Mouse (Mus musculus) heart, adult 2 months (tissue): ENCODE measurements at regions not wholly inside any gene's neighbourhood (a gene's known extent, or its start where the extent isn't known, plus 50 kb on each side); places are given as distances from the start of the nearest gene placed in this dataset.

Experiments
- DNase-seq, 2 experiments: peaks; one replicate each; pipeline ENCODE4 v3.0.0; 2021
- H3K27ac ChIP-seq: fragments of 200-600 bp; 2 replicates; pipeline ENCODE4 v1.8.1; 2022
- H3K27me3 ChIP-seq: fragments of 200-500 bp; 2 replicates; pipeline ENCODE4 v1.6.1; 2012; ENCODE audit warnings: mild to moderate bottlenecking, low read length, inconsistent platforms, mixed read lengths; ENCODE audit not compliant: control insufficient read depth, insufficient read depth
- H3K36me3 ChIP-seq: fragments of 200-500 bp; 2 replicates; pipeline ENCODE4 v1.6.1; 2012; ENCODE audit warnings: low read length, inconsistent platforms; ENCODE audit not compliant: control insufficient read depth, insufficient read depth
- H3K4me1 ChIP-seq: fragments of 200-500 bp; 2 replicates; pipeline ENCODE4 v1.6.1; 2011; ENCODE audit warnings: low read length; ENCODE audit not compliant: control insufficient read depth, insufficient read depth
- H3K4me3 ChIP-seq: fragments of 200-600 bp; 2 replicates; pipeline ENCODE4 v1.8.1; 2022
- H3K79me2 ChIP-seq: fragments of 200-500 bp; replicated peaks from 2 replicates; pipeline ENCODE4 v1.6.1; 2012; ENCODE audit warnings: mild to moderate bottlenecking, inconsistent platforms, low read length, moderate library complexity, mixed read lengths; ENCODE audit not compliant: control insufficient read depth, insufficient read depth
- H3K9ac ChIP-seq: fragments of 200-500 bp; 2 replicates; pipeline ENCODE4 v1.6.1; 2012; ENCODE audit warnings: low read depth, mild to moderate bottlenecking, control low read depth, inconsistent platforms, low read length, mixed read lengths
- CTCF ChIP-seq: fragments of 200-600 bp; IDR thresholded peaks from 2 replicates; pipeline ENCODE4 v1.8.1; 2022; ENCODE audit warnings: antibody characterized with exemption, mild to moderate bottlenecking, moderate library complexity
- EP300 ChIP-seq: fragments of 200-500 bp; IDR thresholded peaks from 2 replicates; pipeline ENCODE4 v1.6.1; 2011; ENCODE audit warnings: low read depth, low read length, control low read depth; ENCODE audit not compliant: insufficient read depth
- POLR2A ChIP-seq: fragments of 200-500 bp; IDR thresholded peaks from 2 replicates; pipeline ENCODE4 v1.6.1; 2011; ENCODE audit warnings: mild to moderate bottlenecking, low read depth, low read length, control low read depth; ENCODE audit not compliant: insufficient read depth
- WGBS: fragments of 180-500 bp; shearing (Covaris S2); methylation state at CpG from one replicate; pipeline ENCODE4 v1.1.7; 2018; 5-methylcytosine and 5-hydroxymethylcytosine counted together
- intact Hi-C: fragments of 180-260 bp; cut with DNase I; formaldehyde crosslinking; loops from one replicate; pipeline ENCODE4 v1.15.1; 2025

GRCm38 (mm10) chr11:89914577-89914976 is 88.1 kb downstream of the Pctp start:
- Histone ChIP-seq H3K4me1 (no peaks in the 10 kb centered on the region), H3K36me3 (no peaks in the 10 kb centered on the region), H3K27me3 (no peaks in the 10 kb centered on the region), H3K9ac (no peak overlapping the region), H3K4me3 (no peak overlapping the region), H3K27ac (no peak overlapping the region), H3K79me2 (no peaks in the 10 kb centered on the region)
- 11% methylated on average over 2 of the region's 2 CpGs for WGBS
- DNase-seq = no peak
- intact Hi-C loops = no loop called here
- TF ChIP-seq CTCF (no peak), EP300 (no peak), POLR2A (no peak)

DNA sequence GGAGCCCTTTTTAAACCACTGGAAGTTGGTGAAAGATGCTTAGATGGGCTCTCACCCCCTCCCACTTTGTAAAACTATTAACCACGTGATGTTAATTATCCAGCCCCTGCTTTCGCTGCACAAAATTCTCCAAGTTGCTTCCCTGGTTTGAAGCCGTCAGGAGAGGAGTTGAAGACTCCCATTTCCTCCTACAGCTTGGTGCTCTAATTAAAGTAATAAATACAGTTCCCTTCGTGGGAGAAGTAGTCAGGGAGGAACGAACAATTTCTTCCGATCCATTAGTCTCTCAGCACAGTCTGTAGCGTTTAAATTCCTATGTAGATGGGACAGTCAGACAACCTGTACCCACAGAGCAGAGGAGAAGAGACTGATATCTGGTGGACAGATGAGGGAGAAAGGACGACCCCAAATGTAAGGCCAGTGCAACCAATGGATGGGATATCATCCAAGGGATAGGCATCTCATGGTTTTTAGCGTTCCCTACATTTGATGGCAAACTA is 101.4 kb downstream of the Pctp start:
- intact Hi-C loops = no loop called here
- Histone ChIP-seq H3K27me3 (no peaks in the 10 kb centered on the region), H3K4me3 (no peak overlapping the region), H3K27ac (no peak overlapping the region), H3K36me3 (no peaks in the 10 kb centered on the region), H3K4me1 (no peaks in the 10 kb centered on the region), H3K79me2 (no peaks in the 10 kb centered on the region), H3K9ac (no peak overlapping the region)
- no peak for DNase-seq
- 63% methylated on average over 9 of the region's 9 CpGs for WGBS
- TF ChIP-seq POLR2A = no peak
- TF ChIP-seq CTCF = no peak
- TF ChIP-seq EP300 = no peak

GRCm38 (mm10) chr11:89898516-89898915 is 104.2 kb downstream of the Pctp start:
- Histone ChIP-seq H3K36me3 (no peaks in the 10 kb centered on the region), H3K27me3 (no peaks in the 10 kb centered on the region), H3K9ac (no peak overlapping the region), H3K27ac (no peak overlapping the region), H3K79me2 (no peaks in the 10 kb centered on the region), H3K4me3 (no peak overlapping the region), H3K4me1 (no peaks in the 10 kb centered on the region)
- no peak for DNase-seq
- 71% methylated on average over 4 of the region's 4 CpGs for WGBS
- intact Hi-C loops = no loop called here
- no peak for TF ChIP-seq CTCF
- no peak for TF ChIP-seq POLR2A
- no peak for TF ChIP-seq EP300

DNA sequence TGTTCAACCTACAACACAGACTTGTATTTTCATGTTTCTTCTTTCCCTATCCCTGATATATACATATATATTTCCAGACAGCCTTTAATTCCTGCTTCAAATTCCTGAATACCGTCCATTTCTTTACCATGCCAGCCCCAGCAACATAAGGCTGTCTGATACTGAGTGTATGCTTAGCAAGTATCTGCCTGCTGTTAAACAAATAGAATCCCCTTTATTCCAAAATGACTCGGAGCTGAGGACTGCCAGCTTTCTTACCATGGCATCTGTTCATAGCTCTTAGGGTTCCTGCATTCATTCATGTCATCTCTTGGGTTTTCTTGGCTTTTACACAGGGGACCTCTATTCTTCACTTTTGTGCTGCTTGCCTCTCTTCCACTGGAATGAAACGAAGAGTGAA is 105.8 kb downstream of the Pctp start:
- no peaks in the 10 kb centered on the region for H3K27me3 ChIP-seq
- TF ChIP-seq POLR2A (no peak), EP300 (no peak), CTCF (no peak)
- H3K27ac ChIP-seq = no peak overlapping the region
- no peaks in the 10 kb centered on the region for H3K36me3 ChIP-seq
- intact Hi-C loops = no loop called here
- H3K4me1 ChIP-seq = no peaks in the 10 kb centered on the region
- 62% methylated on average over 3 of the region's 3 CpGs for WGBS
- no peak overlapping the region for H3K9ac ChIP-seq
- DNase-seq = no peak
- no peak overlapping the region for H3K4me3 ChIP-seq
- H3K79me2 ChIP-seq = no peaks in the 10 kb centered on the region

- Histone ChIP-seq H3K4me1 (no peaks in the 10 kb centered on the region), H3K27me3 (no peaks in the 10 kb centered on the region), H3K9ac (no peak overlapping the region), H3K36me3 (no peaks in the 10 kb centered on the region), H3K27ac (no peak overlapping the region), H3K4me3 (no peak overlapping the region), H3K79me2 (no peaks in the 10 kb centered on the region)
- TF ChIP-seq CTCF (no peak), EP300 (no peak), POLR2A (no peak)
- 39% methylated on average over 2 of the region's 2 CpGs for WGBS
- no peak for DNase-seq
- intact Hi-C loops = no loop called here
Observed at GRCm38 (mm10) chr11:89871587-89871986, 94.1 kb upstream of the Ankfn1 start.

GRCm38 (mm10) chr11:89867575-89867974 is 90.1 kb upstream of the Ankfn1 start:
- no peaks in the 10 kb centered on the region for H3K4me1 ChIP-seq
- no peaks in the 10 kb centered on the region for H3K36me3 ChIP-seq
- no peak overlapping the region for H3K4me3 ChIP-seq
- H3K79me2 ChIP-seq = no peaks in the 10 kb centered on the region
- TF ChIP-seq EP300 = no peak
- no peak for TF ChIP-seq POLR2A
- TF ChIP-seq CTCF = no peak
- DNase-seq = no peak
- WGBS = 58% methylated on average over 2 of the region's 2 CpGs
- no peak overlapping the region for H3K27ac ChIP-seq
- intact Hi-C loops = no loop called here
- no peaks in the 10 kb centered on the region for H3K27me3 ChIP-seq
- H3K9ac ChIP-seq = no peak overlapping the region
